Mouse (Mus musculus) bone marrow, adult 2 months (tissue): ENCODE data around the gene Cacna1d.

Experiments
- CTCF ChIP-seq: fragments of 200-500 bp; IDR thresholded peaks from 2 replicates; pipeline ENCODE4 v1.5.1; 2011; ENCODE audit warnings: low read length, control low read depth; ENCODE audit not compliant: control insufficient read depth, insufficient read depth
- POLR2A ChIP-seq: fragments of 200-500 bp; IDR thresholded peaks from 2 replicates; pipeline ENCODE4 v1.6.1; 2011; ENCODE audit warnings: low read depth, mild to moderate bottlenecking, control low read depth, low read length, borderline replicate concordance; ENCODE audit not compliant: control insufficient read depth

GRCm38 (mm10) chr14:30292135-30292463, 199.2 kb downstream of the Cacna1d start:
- TF ChIP-seq CTCF (no peak), POLR2A (no peak)
